Mouse (Mus musculus) MEL (cell line): ENCODE results near the gene Kcns1.

Experiments used
- CTCF ChIP-seq, 3 experiments: IDR thresholded peaks in 2 of 3; conservative IDR thresholded peaks in 1 of 3; 2 replicates each; pipeline ENCODE4 v1.5.1; 2011 to 2012; ENCODE audit warnings: low read length in 3 of 3, low read depth in 2 of 3, mild to moderate bottlenecking in 2 of 3, improper control_type of control experiment in 1 of 3, inconsistent platforms in 1 of 3, mixed read lengths in 1 of 3, moderate library complexity in 1 of 3; ENCODE audit not compliant: control insufficient read depth in 1 of 3, insufficient read depth in 1 of 3, poor library complexity in 1 of 3, severe bottlenecking in 1 of 3
- HCFC1 ChIP-seq: IDR thresholded peaks from 2 replicates; pipeline ENCODE4 v1.6.1; 2012; ENCODE audit warnings: low read depth, mild to moderate bottlenecking, inconsistent platforms, low read length, improper control_type of control experiment, moderate library complexity
- JUND ChIP-seq: IDR thresholded peaks from 2 replicates; pipeline ENCODE4 v1.6.1; 2011; ENCODE audit warnings: low read depth, mild to moderate bottlenecking, improper control_type of control experiment, low read length
- MAFK ChIP-seq: IDR thresholded peaks from 2 replicates; pipeline ENCODE4 v1.6.1; 2011; ENCODE audit warnings: low read depth, mild to moderate bottlenecking, low read length, improper control_type of control experiment, borderline replicate concordance
- MAZ ChIP-seq: IDR thresholded peaks from 2 replicates; pipeline ENCODE4 v1.6.1; 2012; ENCODE audit warnings: low read depth, mild to moderate bottlenecking, inconsistent platforms, low read length, improper control_type of control experiment
- POLR2A ChIP-seq, 2 experiments: IDR thresholded peaks; 2 replicates each; pipeline ENCODE4 v1.6.1; 2011 to 2012; ENCODE audit warnings: low read length in 2 of 2, mild to moderate bottlenecking in 2 of 2, control low read depth in 1 of 2, improper control_type of control experiment in 1 of 2, low read depth in 1 of 2, moderate library complexity in 1 of 2; ENCODE audit not compliant: control insufficient read depth in 1 of 2, insufficient read depth in 1 of 2, poor library complexity in 1 of 2

- TF ChIP-seq POLR2A (IDR thresholded peaks at IDR 0.05; ENCODE audit: control insufficient read depth in 1 of 2, insufficient read depth in 1 of 2, low read depth in 1 of 2, low read length in 2 of 2, poor library complexity in 1 of 2) (no peak), MAZ (no peak), CTCF (IDR thresholded peaks at IDR 0.05 in 2 of 3, conservative IDR thresholded peaks at IDR 0.05 in 1 of 3; ENCODE audit: control insufficient read depth in 1 of 3, insufficient read depth in 1 of 3, low read depth in 2 of 3, low read length in 3 of 3, poor library complexity in 1 of 3, severe bottlenecking in 1 of 3) (no peak), MAFK (no peak), HCFC1 (no peak), JUND (no peak)
These were observed 28.9 kb downstream of the Kcns1 start for GRCm38 (mm10) chr2:164142021-164142420.
